8 mouse cellular contexts compared by ENCODE assay signal in genomic region chr6:86733183-86733876, GRCm38 (mm10). TPM values are rescaled to one million over a fixed set of nuclear protein-coding genes. Genes with fewer than 3 reads are reported as not detected.
A peak's percentile ranks its signal among the peaks of the same experiment; 100 is the strongest.
DNase-seq lines count a peak whose midpoint lies in the region; ATAC-seq and TF ChIP-seq lines count a peak whose summit lies in the region.

Gmcl1 (minus strand) TSS chr6:86733383.

- peak; percentile 74 to 88 for DNase-seq in gastrocnemius, adult 8-10 months (ENCODE audit: low spot score in 2 of 2)
- peak; percentile 94 for DNase-seq in hindlimb bud, embryonic 11.5 days (ENCODE audit: extremely low spot score, low read depth, low spot score)
- peak; percentile 71 to 90 for DNase-seq in left cerebral cortex, adult 8-10 months (ENCODE audit: low spot score in 2 of 2)
- peak; percentile 95 to 96 for DNase-seq in right cerebral cortex, postnatal 10 days (ENCODE audit: low spot score in 2 of 2)
- peak; percentile 94 for DNase-seq in urinary bladder, postnatal 25 days (ENCODE audit: low spot score)

- H3K9me3 ChIP-seq in megakaryocyte, embryonic 14.5 days = no peaks in the 10 kb centered on the region

- no peak; the same call in none of the 2 replicates for TF ChIP-seq POLR2A in cortical plate, adult 2 months (IDR thresholded peaks at IDR 0.05; ENCODE audit: extremely low read depth, insufficient read depth, low read length)

- peak within 1 kb of the TSS; percentile 88 for H3K4me3 ChIP-seq in cortical plate, adult 2 months (ENCODE audit: insufficient read depth, low read length)
- peak within 1 kb of the TSS; percentile 99 for H3K4me3 ChIP-seq in megakaryocyte, embryonic 14.5 days (replicated peaks)

- peaks cover 5% of the 10 kb centered on the region for H3K4me1 ChIP-seq in cortical plate, adult 2 months (ENCODE audit: control insufficient read depth, insufficient read depth, low read length)
- peaks cover 43% of the 10 kb centered on the region for H3K4me1 ChIP-seq in megakaryocyte, embryonic 14.5 days

- ATAC-seq in activated CD4-positive, CD25-positive, alpha-beta regulatory T cell, adult 4 months = peak; percentile 94

- no peak for TF ChIP-seq CTCF in cortical plate, adult 2 months (IDR thresholded peaks at IDR 0.05; ENCODE audit: extremely low read depth, insufficient read depth, low read length)

- peak within 1 kb of the TSS; percentile 79 for H3K27ac ChIP-seq in cortical plate, adult 2 months (ENCODE audit: insufficient read depth, low read length)

- H3K36me3 ChIP-seq in megakaryocyte, embryonic 14.5 days (replicated peaks; ENCODE audit: low read length) = peaks cover 15% of the 10 kb centered on the region

- no peaks in the 10 kb centered on the region for H3K27me3 ChIP-seq in megakaryocyte, embryonic 14.5 days (replicated peaks)

RNA-seq across cellular contexts. Expression of gene Gmcl1, which starts in this region (rescaled TPM):
- 10 to 100 TPM; 10.8 to 12.8 TPM for polyA plus RNA-seq in activated CD4-positive, CD25-positive, alpha-beta regulatory T cell, adult 4 months (2017; shearing (Covaris generic))
- 27.9 and 28.6 TPM in 2 replicates for polyA plus RNA-seq in cortical plate, adult 2 months (2012; rRNA removed)
- 1 to 10 TPM; 2.1 to 2.6 (median 2.4) TPM for total RNA-seq in gastrocnemius, adult 8-10 months (2022)
- total RNA-seq in left cerebral cortex, adult 8-10 months (2022) = 10 to 100 TPM; 30.3 to 34.8 (median 31.3) TPM
- polyA plus RNA-seq in megakaryocyte, embryonic 14.5 days (2012; ENCODE audit: insufficient read depth, low replicate concordance) = 4.3 and 7.1 TPM in 2 replicates

Comparison
In these comparisons a context has a peak if more than half of its experiments do, and no peak if none do; other contexts are left out.
1. Peak in every context shown above with its lines: DNase-seq, ATAC-seq, H3K4me3 ChIP-seq and H3K27ac ChIP-seq.
2. RNA of gene Gmcl1 (total RNA-seq): 30.3 to 34.8 TPM in left cerebral cortex, adult 8-10 months; 2.1 to 2.6 TPM in gastrocnemius, adult 8-10 months; every median in the first group is over 4 times any median in the second.